Mouse (Mus musculus): ENCODE data around the gene Mpig6b.
A peak's percentile ranks its signal among the peaks of the same experiment; 100 is the strongest.

Gene Mpig6b

DNA sequence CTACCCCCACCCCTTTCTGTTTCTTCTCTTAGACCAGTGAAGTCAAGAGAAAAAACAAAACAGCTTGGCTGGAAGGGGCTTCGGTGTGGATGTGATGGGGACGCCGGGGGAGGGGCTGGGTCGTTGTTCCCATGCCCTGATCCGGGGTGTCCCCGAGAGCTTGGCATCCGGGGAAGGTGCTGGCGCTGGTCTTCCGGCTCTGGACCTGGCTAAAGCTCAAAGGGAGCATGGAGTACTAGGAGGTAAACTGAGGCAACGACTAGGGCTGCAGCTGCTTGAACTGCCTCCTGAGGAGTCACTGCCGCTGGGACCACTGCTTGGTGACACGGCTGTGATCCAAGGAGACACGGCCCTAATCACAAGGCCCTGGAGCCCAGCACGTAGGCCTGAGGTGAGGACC, 5.9 kb downstream of the Mpig6b start:
- DNase-seq (ENCODE audit: low read depth, low spot score) = no peak

DNA sequence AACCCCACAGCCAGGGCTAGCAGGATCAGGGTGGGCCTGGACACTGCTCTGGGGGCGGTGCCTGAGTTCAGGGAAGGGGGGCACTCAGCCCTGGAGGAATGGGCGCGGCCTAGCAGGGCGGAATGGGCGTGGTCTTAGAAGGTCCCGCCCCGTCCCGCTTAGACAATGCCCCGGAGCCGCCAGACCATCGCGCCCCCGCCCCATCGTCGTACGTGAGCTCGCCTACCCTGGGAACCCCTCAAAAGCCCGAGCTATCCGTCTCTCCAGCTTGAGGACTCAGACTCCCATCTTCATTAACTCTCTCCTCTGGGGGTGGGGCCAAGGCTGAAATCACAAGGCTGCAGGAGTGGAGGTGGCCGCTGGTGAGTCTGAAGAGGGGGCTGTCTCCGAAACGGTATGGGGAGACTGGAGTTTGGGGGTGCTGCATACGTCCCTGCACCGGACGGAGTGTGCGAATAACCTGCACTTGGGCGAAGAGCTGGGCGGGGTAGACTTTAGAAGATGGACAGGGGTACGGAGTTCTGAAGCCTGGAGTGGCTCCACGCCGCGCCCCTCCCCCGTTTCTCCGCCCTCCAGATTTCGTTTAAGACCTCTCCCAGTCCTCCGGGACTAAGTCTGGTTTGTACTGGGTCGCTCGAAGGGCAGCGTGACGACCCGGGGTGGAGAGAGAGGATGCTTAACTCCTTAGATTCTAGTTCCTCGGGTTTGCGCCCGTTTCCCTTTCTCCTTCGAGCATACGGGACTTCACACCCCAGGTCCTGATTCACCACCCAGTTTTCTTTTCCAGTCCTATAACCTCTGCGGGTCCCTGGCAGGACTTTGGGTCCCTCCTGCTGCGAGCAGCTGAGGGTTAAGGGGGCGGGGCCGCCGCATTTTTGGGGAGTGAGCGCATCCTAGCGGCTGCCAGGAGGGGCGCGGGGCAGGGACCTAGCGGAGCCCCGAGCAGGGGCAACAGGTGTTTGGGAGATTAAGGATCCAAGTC, 6.8 kb downstream of the Mpig6b start, which contains the start of gene Ddah2:
Gene Ddah2 (plus strand): TSS at position 125 of the 982 bp plus-strand sequence.
- DNase-seq (ENCODE audit: low read depth, low spot score) = peak; percentile 67

DNA sequence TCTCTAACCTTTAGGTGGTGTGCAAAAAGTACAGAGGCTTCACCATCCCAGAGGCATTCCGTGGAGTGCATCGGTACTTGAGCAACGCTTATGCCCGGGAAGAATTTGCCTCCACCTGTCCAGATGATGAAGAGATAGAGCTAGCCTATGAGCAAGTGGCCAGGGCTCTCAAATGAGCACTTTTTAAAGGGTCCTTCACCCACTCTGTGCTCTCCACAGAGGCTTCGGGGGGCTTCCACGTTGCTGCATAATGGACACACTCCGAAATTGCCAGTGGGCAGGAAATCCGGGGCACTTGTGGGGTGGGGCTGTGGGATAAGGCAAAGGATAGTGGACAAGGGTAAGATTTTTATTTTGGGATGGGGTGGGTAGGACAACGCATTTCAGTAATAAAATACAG, 7.7 kb downstream of the Mpig6b start:
- DNase-seq (ENCODE audit: low read depth, low spot score) = no peak

DNA sequence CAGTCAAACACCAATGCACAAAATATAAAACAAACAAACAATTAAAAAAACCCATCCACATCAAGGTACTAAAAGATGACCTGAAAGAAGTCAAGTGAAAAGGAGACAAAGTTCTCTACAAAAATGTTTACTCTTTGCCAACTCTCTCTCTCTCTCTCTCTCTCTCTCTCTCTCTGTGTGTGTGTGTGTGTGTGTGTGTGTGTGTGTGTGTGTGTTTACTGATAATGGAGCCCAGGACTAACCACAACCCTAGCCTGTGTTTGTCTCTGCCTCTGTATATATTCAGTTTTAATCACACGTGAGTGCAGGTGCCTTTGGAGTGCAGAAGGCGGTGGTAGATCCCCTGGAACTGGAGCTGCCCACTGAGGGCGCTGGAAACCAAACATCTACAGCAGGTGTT, 8.9 kb downstream of the Mpig6b start:
- no peak for DNase-seq (ENCODE audit: low read depth, low spot score)

DNA sequence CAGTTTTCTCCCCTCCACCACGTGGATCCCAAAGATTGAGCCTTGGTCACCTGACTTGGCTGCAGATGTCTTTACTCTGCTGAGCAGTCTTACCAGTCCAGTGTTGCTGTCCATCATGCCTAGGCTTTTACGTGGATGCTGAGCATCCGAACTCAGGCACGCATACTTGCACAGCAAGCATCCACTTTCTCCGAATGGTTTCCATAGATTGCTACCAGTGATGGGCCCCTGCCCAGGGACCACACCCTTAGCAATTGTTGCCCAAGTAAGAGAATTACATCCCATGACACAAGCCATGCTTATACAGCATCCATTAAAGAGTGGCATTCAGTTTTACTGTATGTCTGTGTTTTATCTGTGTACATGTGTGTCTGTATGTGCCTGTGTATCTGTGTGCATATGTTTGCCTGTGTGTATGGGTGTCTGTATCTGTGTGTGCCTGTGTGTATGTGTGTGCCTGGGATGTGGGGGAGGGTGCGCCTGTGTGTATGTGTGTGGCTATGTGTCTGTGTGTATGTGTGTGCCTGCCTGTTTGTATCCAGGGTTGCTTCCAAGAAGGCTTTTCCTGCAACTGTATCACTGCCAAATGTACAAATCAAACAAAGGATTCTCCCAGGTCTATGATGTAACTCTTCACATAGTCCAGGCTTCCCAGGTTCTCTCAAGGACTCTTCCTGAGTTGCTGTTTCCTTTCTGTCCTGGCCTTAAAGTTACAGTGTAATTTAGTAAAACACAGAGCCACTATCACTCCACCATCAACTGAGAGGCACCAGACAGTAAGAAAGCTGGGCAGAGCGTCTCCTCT, 10.1 kb downstream of the Mpig6b start:
- DNase-seq (ENCODE audit: low read depth, low spot score) = no peak

DNA sequence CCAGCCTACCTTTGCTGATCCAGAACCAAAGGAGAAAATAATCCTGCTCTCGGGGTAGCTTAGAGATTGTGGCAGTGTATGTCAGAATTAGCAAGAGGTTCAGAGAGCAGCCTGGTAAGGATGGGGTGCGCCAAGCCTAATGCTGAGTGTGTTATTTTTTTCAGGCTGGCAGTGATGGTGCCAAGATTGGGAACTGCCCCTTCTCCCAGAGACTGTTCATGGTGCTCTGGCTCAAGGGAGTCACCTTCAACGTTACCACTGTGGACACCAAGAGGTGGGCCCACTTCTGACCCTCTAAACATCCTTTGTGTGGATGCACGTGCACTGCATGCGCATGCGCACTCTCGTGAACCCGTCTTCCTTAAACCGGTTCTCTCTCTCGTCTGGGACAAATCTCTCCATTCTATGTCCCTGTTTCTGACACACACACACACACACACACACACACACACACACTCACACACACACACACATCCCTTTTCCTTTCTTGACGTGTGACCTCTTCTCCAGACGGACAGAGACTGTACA, 13.6 kb downstream of the Mpig6b start:
- DNase-seq (ENCODE audit: low read depth, low spot score) = no peak

DNA sequence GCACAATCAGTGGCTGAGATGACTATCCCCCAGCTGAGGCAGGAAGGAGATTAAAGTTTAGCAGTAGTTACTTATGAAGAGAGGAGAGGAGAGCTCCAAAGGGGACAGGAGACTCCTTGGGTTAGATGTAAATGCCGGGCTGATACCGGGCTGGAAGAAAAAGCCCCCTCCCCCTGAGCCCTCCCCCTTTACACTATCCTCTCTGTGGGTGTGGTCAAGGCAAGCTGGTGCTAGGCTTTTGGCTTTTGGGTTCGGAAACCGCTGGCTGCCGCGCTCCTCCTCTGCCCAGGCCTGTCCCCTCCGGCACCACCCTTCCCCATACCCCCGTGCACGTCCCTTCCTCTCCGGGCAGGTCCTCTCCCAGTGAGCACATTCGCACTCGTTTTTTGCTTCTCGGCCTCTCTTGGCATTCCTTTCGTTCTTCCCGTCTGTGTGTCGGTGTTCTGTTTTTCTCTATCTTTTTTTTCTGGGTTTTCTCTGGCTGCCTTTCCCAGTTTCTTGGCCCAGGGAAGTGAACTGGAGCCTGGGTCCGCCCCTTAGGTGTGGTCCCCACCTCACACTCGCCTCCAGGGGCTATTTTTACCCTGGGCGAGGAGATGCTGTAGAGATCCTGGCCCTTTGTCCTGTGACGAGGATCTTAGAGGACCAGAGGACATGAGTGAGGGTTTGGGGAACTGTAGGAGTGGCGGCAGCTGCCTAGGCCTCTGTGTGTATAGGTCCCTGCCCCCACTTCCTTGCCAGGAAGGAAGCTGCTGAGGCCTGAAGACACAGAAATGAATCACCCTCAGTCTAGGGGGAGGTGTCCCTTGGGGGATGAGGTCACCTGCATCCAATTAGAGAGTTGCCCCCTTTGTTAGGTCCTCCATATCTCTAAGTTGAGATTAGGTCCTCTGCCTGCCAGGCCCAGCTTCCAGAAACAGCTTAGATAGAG, 14.6 kb downstream of the Mpig6b start:
- DNase-seq (ENCODE audit: low read depth, low spot score) = no peak

DNA sequence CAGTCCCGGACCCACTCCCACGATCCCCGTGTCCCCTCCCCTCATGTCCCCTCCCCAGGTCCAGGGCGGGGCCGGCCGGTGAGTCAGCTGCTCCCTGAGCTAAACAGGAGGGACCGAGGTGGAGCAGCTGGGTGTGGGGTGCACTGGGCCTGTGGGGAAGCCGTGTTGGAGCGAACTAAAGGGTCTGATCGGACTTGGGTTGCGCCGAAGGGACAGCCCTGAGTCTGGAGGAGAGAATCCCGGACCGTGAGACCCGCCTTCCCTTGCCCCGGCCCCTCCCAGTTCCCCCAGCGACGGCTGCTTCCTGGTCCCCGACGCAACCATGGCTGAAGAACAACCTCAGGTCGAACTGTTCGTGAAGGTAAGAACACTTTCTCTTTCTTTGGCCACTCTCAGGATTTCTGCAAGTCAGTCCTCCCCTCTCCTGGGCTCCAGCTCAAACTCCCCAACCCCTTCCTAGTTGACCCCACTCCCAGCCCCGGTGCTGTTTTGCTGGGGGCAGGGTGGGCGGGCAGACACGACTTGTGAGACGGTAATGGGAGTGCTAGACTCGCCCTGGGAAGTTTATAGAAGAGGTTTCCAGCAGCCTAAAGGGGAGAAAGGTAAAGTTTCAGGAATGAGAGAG, 15.7 kb downstream of the Mpig6b start:
- DNase-seq (ENCODE audit: low read depth, low spot score) = no peak

DNA sequence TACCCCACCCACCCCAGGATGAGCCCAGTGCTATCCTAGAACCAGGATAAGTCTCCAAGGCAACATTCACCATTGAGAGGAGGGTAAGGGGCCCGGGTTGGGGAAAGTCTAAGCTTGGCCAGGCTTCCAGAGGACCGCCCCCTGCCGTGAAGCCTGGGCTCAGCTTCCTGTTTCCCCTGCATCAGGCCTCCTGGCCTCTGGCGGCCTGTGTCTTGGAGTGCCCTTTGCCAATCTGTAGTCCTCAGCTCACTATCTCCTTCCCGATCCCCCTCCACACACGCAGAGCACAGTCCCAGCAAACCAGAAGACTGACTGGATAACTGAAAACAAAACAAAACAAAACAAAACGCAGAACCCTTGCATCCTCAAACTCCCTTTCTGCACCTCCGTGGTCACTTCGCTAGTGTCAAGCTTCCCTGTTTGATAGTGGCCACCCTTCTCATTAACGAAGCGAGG, 16.4 kb downstream of the Mpig6b start, which contains the start of gene Clic1:
Gene Clic1 (plus strand): TSS at position 406 of the 456 bp plus-strand sequence.
- no peak for DNase-seq (ENCODE audit: low read depth, low spot score)

DNA sequence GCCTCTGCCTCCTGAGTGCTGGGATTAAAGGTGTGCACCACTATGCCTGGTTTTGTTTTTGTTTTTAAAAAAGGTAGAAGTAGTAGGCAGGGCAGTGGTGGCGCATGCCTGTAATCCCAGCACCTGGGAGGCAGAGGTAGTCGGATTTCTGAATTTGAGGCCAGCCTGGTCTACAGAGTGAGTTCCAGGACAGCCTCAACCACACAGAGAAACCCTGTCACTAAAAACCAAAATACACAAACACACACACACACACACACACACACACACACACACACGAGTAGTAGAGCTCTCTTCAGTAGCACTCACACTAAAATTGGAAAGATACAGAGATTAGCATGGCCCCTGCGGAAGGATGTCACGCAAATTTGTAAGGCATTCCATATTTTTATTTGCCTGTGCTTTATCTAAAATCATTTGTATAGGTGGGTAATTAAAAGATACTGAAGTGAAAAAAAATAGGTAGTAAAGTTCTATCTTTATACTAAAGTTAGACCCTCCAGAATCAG, 17.0 kb downstream of the Mpig6b start:
- no peak for DNase-seq (ENCODE audit: low read depth, low spot score)

DNA sequence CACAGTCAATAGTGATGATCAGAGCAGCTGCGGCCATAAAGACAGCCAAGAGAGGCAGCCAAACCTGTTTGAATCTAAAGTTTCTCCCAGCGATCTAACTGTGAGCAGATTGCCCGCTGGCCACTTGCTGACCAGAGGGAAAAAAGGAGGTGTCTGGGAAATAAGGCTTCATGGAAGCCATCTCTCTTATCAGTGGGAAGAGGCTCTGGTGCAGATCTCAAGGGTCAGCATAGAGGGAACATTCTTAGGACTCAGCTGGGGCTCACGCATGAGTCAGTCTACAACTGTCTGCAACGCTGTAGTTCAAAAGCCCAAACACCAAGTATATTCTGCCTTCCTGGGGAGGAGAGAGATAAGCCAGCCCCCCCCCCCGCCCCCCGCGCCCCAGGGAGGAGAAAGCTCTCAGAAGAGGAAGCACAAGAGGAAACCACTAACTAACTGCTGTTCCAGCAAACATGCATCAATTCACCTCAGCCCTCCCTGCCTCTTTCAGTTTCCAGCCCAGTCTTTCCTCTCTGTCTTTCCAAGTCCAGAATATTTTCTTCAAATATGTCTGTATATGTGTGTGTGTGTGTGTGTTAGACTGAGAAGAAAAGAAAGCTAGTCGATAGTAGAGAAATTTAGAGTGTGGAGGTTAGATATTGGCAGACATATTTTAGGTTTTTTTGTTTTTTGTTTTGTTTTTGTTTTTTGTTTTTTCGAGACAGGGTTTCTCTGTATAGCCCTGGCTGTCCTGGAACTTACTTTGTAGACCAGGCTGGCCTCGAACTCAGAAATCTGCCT, 17.6 kb downstream of the Mpig6b start:
- DNase-seq (ENCODE audit: low read depth, low spot score) = no peak

DNA sequence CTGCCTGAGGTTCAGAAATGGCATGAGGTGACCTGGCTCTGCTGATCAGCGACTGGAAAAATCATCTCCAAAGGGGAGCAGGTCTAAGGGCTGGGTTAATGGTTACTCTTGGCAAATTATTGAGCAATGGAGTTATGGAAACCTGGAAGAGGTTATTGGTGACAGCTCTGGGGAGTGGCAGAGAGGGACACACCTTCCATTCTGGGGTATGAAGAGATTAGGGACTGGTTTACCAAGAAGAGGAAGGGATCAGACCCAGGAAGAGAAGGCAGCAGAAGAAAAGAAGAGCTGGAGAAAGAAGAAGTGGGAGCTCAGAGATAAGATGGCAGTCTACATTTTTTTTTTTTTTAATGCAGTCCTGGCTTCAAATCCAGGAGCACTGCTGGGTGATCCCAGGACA, 18.3 kb downstream of the Mpig6b start:
- no peak for DNase-seq (ENCODE audit: low read depth, low spot score)

DNA sequence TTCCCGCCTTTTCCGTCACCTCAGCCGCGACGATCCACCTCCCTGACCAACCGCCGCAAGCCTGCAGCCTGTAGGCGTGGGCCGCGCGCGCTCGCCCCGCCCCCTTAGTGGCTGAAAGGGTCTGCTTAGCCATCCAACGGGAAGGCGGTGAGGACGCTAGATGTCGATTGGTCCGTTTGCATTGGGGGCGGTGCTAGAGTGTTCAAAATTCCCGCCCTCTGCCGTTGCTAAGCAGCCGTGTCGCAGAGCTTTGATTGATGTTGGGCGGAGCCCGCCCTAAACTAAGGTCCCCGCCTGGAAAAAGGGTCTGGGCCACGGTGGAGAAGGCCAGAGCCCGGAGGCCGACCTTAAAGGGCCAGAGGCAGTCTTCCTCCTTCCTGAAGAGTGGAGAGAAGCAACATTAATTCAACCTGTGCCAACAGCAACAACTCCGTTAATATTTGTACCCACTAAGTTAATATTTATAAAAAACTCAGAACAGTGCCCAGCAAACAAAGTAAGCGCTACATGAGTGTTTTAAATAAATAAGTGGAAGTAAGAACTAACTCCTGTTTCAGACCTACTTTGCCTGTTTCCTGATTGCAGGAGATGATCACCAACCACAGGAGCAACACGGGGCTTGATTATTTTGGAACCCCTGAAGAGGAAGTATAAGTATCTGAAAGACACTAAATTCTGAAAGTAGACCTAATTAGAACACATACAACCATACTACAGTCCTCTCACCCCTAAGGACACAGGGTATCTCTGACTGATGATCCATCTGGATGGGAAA, 19.1 kb downstream of the Mpig6b start, which contains the start of gene Msh5:
Gene Msh5 (minus strand): TSS at position 65 of the 775 bp plus-strand sequence.
- peak; percentile 99 for DNase-seq (ENCODE audit: low read depth, low spot score)

DNA sequence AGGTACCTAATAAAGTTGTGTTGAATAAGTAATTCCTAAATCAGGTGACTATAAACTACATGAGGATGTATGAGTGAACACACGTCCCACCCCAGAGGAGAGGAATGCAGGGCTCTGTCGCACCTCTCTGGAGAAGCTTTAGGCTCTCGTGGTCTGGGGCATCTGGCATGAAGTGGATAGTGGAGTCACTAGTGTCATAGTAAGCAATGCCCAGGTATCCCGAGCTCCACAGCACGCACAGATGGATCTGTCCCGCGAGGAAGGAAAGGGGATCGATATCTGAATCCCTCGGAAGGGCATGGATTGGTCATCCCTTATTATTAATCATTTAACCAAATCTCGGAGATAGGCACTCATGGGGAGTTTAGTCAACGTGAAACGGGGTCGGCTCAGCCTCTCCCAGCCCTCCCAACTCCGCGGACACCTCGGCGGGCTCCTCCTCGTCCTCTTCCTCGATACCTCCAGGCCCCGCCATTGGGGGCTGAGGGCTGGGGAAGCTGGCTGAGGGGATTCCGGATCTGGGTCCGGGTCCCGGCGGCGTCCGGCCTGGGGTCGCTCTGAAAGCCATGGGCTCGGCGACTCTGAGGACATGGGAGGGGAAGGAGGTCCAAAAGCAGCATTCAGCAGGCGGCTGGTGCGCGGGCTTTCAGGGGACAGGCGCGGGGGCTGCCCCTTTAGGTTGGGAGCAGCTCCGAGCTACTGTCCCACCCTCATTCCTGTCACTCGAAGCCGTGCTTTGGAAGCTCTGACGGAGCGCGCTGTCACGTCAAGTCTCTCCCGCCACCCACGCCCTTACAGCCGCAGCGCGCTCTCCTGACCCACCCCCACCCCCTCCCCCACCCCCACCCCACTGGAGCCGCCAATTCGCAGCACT, 19.9 kb downstream of the Mpig6b start:
- DNase-seq (ENCODE audit: low read depth, low spot score) = no peak

DNA sequence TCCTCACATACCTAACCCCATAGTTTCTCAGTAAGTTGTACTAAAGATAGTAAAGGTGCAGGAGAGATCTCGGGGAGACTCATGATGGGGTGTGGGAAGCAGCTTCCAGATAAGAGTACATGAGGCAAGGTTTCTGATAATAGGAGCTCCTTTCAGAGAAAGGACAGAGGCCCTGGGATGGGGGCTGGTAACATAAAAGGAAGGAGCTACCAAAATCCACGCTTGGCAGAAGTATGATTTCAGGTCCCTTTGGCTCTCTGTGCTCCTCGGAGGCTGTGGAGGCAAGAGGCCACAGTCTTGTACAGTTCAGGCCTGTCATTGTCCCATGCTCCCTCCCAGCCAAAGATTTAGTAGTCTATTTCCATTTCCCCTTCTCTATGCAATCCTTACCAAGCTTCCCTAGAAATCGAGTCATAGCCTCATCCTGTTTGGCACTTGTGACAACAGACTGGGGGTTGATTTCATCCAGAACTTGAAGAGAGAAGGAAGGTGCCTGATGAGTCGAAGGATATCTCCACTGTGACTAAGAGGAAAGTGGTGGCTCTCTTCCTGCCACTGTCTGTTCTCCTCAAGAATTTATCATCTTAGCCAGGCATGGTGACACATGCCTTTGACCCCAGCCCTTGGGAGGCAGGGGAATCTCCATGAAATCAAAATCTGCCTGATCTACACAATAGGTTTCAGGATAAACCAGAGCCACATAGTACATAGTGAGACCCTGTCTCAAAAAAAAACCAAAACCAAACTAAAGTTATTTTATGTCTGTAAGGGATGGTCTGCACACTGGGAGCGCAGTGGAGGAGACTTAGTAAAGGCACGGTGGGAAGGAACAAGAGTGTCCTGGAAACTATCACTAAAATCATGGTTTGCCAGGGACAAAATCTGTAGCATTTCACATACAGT, 20.8 kb downstream of the Mpig6b start:
- DNase-seq (ENCODE audit: low read depth, low spot score) = no peak

DNA sequence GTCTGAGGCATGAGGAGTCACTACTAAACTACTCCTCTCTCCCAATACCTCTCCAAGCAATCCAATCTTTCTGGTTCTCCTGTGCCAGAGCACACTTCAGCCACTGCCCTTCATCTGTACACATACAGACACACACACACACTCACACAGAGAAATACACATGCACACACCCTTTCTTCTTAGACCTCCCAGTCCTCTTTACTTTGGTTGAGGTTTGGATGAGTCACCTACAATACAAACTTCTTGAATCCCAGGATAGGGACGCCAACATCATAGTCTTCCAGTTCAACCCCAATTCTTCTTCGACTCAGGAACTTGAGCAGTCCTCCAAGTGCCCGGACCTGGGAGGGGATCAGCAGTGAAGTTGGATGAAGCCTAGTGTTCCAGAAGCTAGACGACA, 22.2 kb downstream of the Mpig6b start:
- no peak for DNase-seq (ENCODE audit: low read depth, low spot score)
